Comparison of ENCODE assay signal across 13 mouse cellular contexts in the genomic region with DNA sequence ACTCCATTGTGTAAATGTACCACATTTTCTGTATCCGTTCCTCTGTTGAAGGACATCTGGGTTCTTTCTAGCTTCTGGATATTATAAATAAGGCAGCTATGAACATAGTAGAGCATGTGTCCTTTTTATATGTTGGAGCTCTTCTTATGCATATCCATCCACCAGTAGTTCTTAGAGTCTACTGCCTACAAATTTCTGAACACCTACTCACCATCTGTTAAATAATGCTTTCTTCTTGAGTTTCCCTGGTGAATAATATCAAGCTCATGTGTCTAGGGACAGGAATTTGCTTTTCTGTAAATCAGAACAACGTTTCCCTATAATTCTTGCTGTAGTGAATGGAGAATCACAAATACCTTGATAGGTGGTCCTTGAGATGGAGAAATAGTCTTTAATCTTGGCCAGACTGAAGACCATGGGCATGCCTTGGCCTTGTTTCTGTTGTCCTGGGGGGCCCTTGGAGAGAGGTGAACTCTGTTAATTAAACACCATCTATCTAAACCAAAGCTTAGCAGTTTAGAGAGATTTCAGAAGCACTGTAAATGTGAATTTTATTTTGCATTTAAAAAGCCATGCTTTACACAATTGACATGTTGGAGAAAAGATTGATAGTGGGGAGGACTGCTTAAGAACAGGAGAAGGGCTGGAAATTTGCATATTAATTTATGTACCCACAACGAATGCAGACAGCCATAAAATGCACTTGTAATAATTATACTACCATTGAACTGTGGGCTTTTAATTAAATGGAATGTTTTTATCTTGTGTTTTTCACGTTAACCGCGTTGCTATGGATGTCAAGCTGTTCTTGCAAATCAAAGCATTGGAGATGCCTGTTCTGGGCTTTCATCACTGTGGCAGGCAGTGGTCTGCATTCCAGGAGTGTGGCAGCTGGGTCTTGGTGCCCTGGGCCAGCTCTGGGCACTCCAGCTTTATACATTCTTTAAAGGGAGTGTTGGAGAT.
DNase-seq lines count a peak whose midpoint lies in the region; ATAC-seq and TF ChIP-seq lines count a peak whose summit lies in the region.
"Had no signal": no experiment of that assay in that cellular context is flagged by ENCODE, and none has a peak within 500 bp of the region (broad histone marks: within the 10 kb centered on the region; RNA-seq: fewer than 3 reads in every experiment).

No protein-coding gene starts in this region.

- H3K4me1 ChIP-seq in hindbrain, embryonic 16.5 days (ENCODE audit: control insufficient read depth, insufficient read depth, low read depth, low read length), result no peaks in the 10 kb centered on the region; the same call in 1 of the 2 replicates
- 0 out of 2 replicates have a peak, but pooled peaks cover 3% of the 10 kb centered on the region for H3K4me1 ChIP-seq in midbrain, embryonic 15.5 days
- H3K4me1 ChIP-seq: kidney, embryonic 15.5 days; limb, embryonic 12.5 days; lung, embryonic 15.5 days had no signal

- H3K27ac ChIP-seq in hindbrain, embryonic 16.5 days (ENCODE audit: low read depth, low read length), result peak overlapping the region; percentile 31; the same call in 1 of the 2 replicates
- 0 out of 2 replicates have a peak overlapping the region, but pooled peaks have one; percentile 44 for H3K27ac ChIP-seq in midbrain, embryonic 15.5 days
- H3K27ac ChIP-seq: kidney, embryonic 15.5 days; limb, embryonic 12.5 days; lung, embryonic 15.5 days; stomach, postnatal 0 days had no signal

- no peaks in the 10 kb centered on the region for H3K9me3 ChIP-seq in hindbrain, embryonic 16.5 days (ENCODE audit: control insufficient read depth, low read length)
- no peaks in the 10 kb centered on the region for H3K9me3 ChIP-seq in midbrain, embryonic 15.5 days
- H3K9me3 ChIP-seq: kidney, embryonic 15.5 days; limb, embryonic 12.5 days; lung, embryonic 15.5 days had no signal

- no peak overlapping the region for H3K4me3 ChIP-seq in hindbrain, embryonic 16.5 days (ENCODE audit: low read length)
- H3K4me3 ChIP-seq in midbrain, embryonic 15.5 days, result no peak overlapping the region
- H3K4me3 ChIP-seq: kidney, embryonic 15.5 days; limb, embryonic 12.5 days; lung, embryonic 15.5 days had no signal

- DNase-seq in frontal cortex, postnatal 14 days (ENCODE audit: low spot score in 2 of 2), result no peak
- DNase-seq in brain, embryonic 14.5 days (ENCODE audit: low read depth), result peak; percentile 95
- DNase-seq in spleen, postnatal 14 days (ENCODE audit: low spot score in 2 of 2), result no peak
- no peak for DNase-seq in ovary, postnatal 36 days (ENCODE audit: low spot score)
- DNase-seq: cerebellum, adult 11 months had no signal

- ATAC-seq in frontal cortex, adult (ENCODE audit: low TSS enrichment), result peak; percentile 88
- peak; percentile 96 for ATAC-seq in hindbrain, embryonic 16.5 days
- ATAC-seq in midbrain, embryonic 15.5 days (replicated peaks), result peak; percentile 92
- ATAC-seq in megakaryocyte progenitor cell, adult 5-6 weeks (replicated peaks; ENCODE audit: poor library complexity), result no peak

- no peaks in the 10 kb centered on the region for H3K36me3 ChIP-seq in hindbrain, embryonic 16.5 days (ENCODE audit: control insufficient read depth, insufficient read depth, low read length)
- H3K36me3 ChIP-seq in midbrain, embryonic 15.5 days (replicated peaks), result no peaks in the 10 kb centered on the region
- H3K36me3 ChIP-seq: kidney, embryonic 15.5 days; limb, embryonic 12.5 days; lung, embryonic 15.5 days had no signal

- TF ChIP-seq CTCF in brain, embryonic 14.5 days (IDR thresholded peaks at IDR 0.05; ENCODE audit: borderline replicate concordance, extremely low read depth, insufficient read depth, insufficient read length), result no peak

- H3K4me2 ChIP-seq in hindbrain, embryonic 16.5 days (ENCODE audit: low read length), result no peak overlapping the region
- no peak overlapping the region for H3K4me2 ChIP-seq in midbrain, embryonic 15.5 days
- H3K4me2 ChIP-seq: kidney, embryonic 15.5 days; limb, embryonic 12.5 days; lung, embryonic 15.5 days had no signal

- WGBS in hindbrain, embryonic 16.5 days, result 31% methylated on average over 6 of the region's 6 CpGs
- 50% methylated on average over 6 of the region's 6 CpGs for WGBS in midbrain, embryonic 15.5 days

- no peak overlapping the region for H3K9ac ChIP-seq in hindbrain, embryonic 16.5 days (ENCODE audit: low read depth, low read length)
- no peak overlapping the region for H3K9ac ChIP-seq in midbrain, embryonic 15.5 days
- H3K9ac ChIP-seq: kidney, embryonic 15.5 days; limb, embryonic 12.5 days; lung, embryonic 15.5 days had no signal

- TF ChIP-seq POLR2A in brain, embryonic 14.5 days (IDR thresholded peaks at IDR 0.05; ENCODE audit: borderline replicate concordance, extremely low read depth, insufficient read depth, insufficient read length, poor library complexity, severe bottlenecking), result no peak

- H3K27me3 ChIP-seq in hindbrain, embryonic 16.5 days (replicated peaks; ENCODE audit: control insufficient read depth, insufficient read depth, low read length), result no peaks in the 10 kb centered on the region
- H3K27me3 ChIP-seq in midbrain, embryonic 15.5 days (replicated peaks), result no peaks in the 10 kb centered on the region
- H3K27me3 ChIP-seq: kidney, embryonic 15.5 days; limb, embryonic 12.5 days; lung, embryonic 15.5 days had no signal
